Mouse (Mus musculus) heart, embryonic 11.5 days (tissue): ENCODE data around the gene Ppm1m. TPM values are rescaled to one million over a fixed set of nuclear protein-coding genes. Genes with fewer than 3 reads are reported as not detected.
A peak's percentile ranks its signal among the peaks of the same experiment; 100 is the strongest.

ENCODE experiments used
- ATAC-seq: fragments of 200-750 bp; cut with Nextera tagmentation; replicated peaks from 2 replicates; pipeline ENCODE4 v1.8.0; 2017; ENCODE audit warnings: moderate library complexity; ENCODE audit not compliant: insufficient number of reproducible peaks, low FRiP score, low TSS enrichment
- H3K27ac ChIP-seq: fragments of 300-500 bp; sonication (generic); 2 replicates; pipeline ENCODE4 v1.5.1; 2014; ENCODE audit warnings: mild to moderate bottlenecking, low read depth, low read length
- H3K27me3 ChIP-seq: fragments of 300-500 bp; sonication (generic); 2 replicates; pipeline ENCODE4 v1.6.1; 2014; ENCODE audit warnings: mild to moderate bottlenecking, low read length, mixed read lengths; ENCODE audit not compliant: control insufficient read depth, insufficient read depth
- H3K36me3 ChIP-seq: fragments of 300-500 bp; sonication (generic); 2 replicates; pipeline ENCODE4 v1.6.1; 2014; ENCODE audit warnings: mild to moderate bottlenecking, low read length, moderate library complexity, mixed read lengths; ENCODE audit not compliant: control insufficient read depth, insufficient read depth
- H3K4me1 ChIP-seq: fragments of 300-500 bp; sonication (generic); 2 replicates; pipeline ENCODE4 v1.6.1; 2014; ENCODE audit warnings: low read length; ENCODE audit not compliant: control insufficient read depth, insufficient read depth
- H3K4me2 ChIP-seq: fragments of 300-500 bp; sonication (generic); 2 replicates; pipeline ENCODE4 v1.6.1; 2014; ENCODE audit warnings: mild to moderate bottlenecking, moderate library complexity
- H3K4me3 ChIP-seq: fragments of 300-500 bp; sonication (generic); 2 replicates; pipeline ENCODE4 v1.5.1; 2014; ENCODE audit warnings: low read depth, low read length
- H3K9ac ChIP-seq: fragments of 300-500 bp; sonication (generic); 2 replicates; pipeline ENCODE4 v1.6.1; 2014; ENCODE audit warnings: mild to moderate bottlenecking, low read depth, low read length, moderate library complexity
- H3K9me3 ChIP-seq: fragments of 300-500 bp; sonication (generic); replicated peaks from 2 replicates; pipeline ENCODE4 v1.6.1; 2016; ENCODE audit warnings: low read length; ENCODE audit not compliant: control insufficient read depth
- WGBS: fragments of 180-500 bp; shearing (Covaris S2); extraction: QIAGEN DNeasy Blood & Tissue Kit; methylation state at CpG from one replicate; pipeline ENCODE4 v1.1.7; 2014; ENCODE audit not compliant: insufficient replicate concordance; 5-methylcytosine and 5-hydroxymethylcytosine counted together
- microRNA counts: library from miRNA; unstranded; fragments of <30 nt; microRNA quantifications from one replicate; lab custom pipeline; 2015
- microRNA-seq: library from miRNA; unstranded; fragments of <30 nt; microRNA quantifications from one replicate; pipeline ENCODE4, GENCODE M21; 2016; ENCODE audit warnings: borderline number of aligned reads
- polyA plus RNA-seq: library from polyadenylated mRNA; unstranded; fragments of >200 nt; fragmentation: Nextera tagmentation; extraction: Ambion mirVana; gene quantifications from 2 replicates; pipeline ENCODE4 v1.2.1, GENCODE M21; 2014

Gene Ppm1m
- polyA plus RNA-seq, 1 experiment from 2014 or later = 20.6 TPM

GRCm38 (mm10) chr9:106154106-106154505 is 45.4 kb downstream of the Ppm1m start:
- H3K9ac ChIP-seq = no peak overlapping the region
- H3K36me3 ChIP-seq = no peaks in the 10 kb centered on the region
- ATAC-seq = no peak

GRCm38 (mm10) chr9:106149399-106149754 is 50.2 kb downstream of the Ppm1m start:
- H3K27me3 ChIP-seq = peaks cover 54% of the 10 kb centered on the region
- no peak overlapping the region for H3K27ac ChIP-seq
- no peaks in the 10 kb centered on the region for H3K36me3 ChIP-seq
- no peak for ATAC-seq
- no peaks in the 10 kb centered on the region for H3K9me3 ChIP-seq
- peaks cover 6% of the 10 kb centered on the region for H3K4me1 ChIP-seq
- 14% methylated on average over 10 of the region's 10 CpGs for WGBS
- no peak overlapping the region for H3K4me3 ChIP-seq
- H3K9ac ChIP-seq = no peak overlapping the region
- no peak overlapping the region for H3K4me2 ChIP-seq

More at GRCm38 (mm10) chr9:106154106-106154505, 45.4 kb downstream of the Ppm1m start:
- Histone ChIP-seq H3K4me1 (no peaks in the 10 kb centered on the region), H3K27ac (no peak overlapping the region), H3K9me3 (no peaks in the 10 kb centered on the region), H3K27me3 (peaks cover 25% of the 10 kb centered on the region), H3K4me2 (no peak overlapping the region), H3K4me3 (no peak overlapping the region)
- WGBS = 82% methylated on average over 9 of the region's 9 CpGs

- peak overlapping the region; percentile 23; the same call in 1 of the 2 replicates for H3K9ac ChIP-seq
- no peaks in the 10 kb centered on the region for H3K36me3 ChIP-seq
- H3K4me1 ChIP-seq = peaks cover 6% of the 10 kb centered on the region
- H3K27ac ChIP-seq = no peak overlapping the region
- H3K9me3 ChIP-seq = no peaks in the 10 kb centered on the region
- H3K4me2 ChIP-seq = peak overlapping the region; percentile 54
- peak overlapping the region; percentile 34 for H3K4me3 ChIP-seq
- 0 out of 2 replicates have a peak, but pooled peaks have one; percentile 24 for ATAC-seq
- H3K27me3 ChIP-seq = peaks cover 54% of the 10 kb centered on the region
- 2% methylated on average over 36 of the region's 36 CpGs for WGBS
These were observed 50.8 kb downstream of the Ppm1m start for GRCm38 (mm10) chr9:106148541-106149398.

GRCm38 (mm10) chr9:106147851-106148431 is 51.6 kb downstream of the Ppm1m start:
- Histone ChIP-seq H3K4me1 (peaks cover 6% of the 10 kb centered on the region), H3K36me3 (no peaks in the 10 kb centered on the region), H3K4me3 (peak overlapping the region; percentile 34), H3K27ac (no peak overlapping the region), H3K9me3 (no peaks in the 10 kb centered on the region), H3K9ac (no peak overlapping the region), H3K27me3 (peaks cover 54% of the 10 kb centered on the region), H3K4me2 (peak overlapping the region; percentile 54)
- ATAC-seq = no peak; the same call in 1 of the 2 replicates
- 10% methylated on average over 10 of the region's 10 CpGs for WGBS

GRCm38 (mm10) chr9:106147281-106147680 is 52.3 kb downstream of the Ppm1m start:
- Histone ChIP-seq H3K27ac (no peak overlapping the region), H3K27me3 (peaks cover 51% of the 10 kb centered on the region), H3K36me3 (no peaks in the 10 kb centered on the region), H3K4me2 (no peak overlapping the region), H3K9ac (no peak overlapping the region), H3K4me1 (peaks cover 6% of the 10 kb centered on the region), H3K9me3 (no peaks in the 10 kb centered on the region), H3K4me3 (no peak overlapping the region)
- no peak for ATAC-seq
- 25% methylated on average over 5 of the region's 5 CpGs for WGBS

- ATAC-seq = no peak
- no peak overlapping the region for H3K27ac ChIP-seq
- WGBS = 77% methylated on average over 2 of the region's 2 CpGs
- no peaks in the 10 kb centered on the region for H3K36me3 ChIP-seq
- H3K27me3 ChIP-seq = peaks cover 42% of the 10 kb centered on the region
- no peak overlapping the region for H3K4me2 ChIP-seq
- H3K9ac ChIP-seq = no peak overlapping the region
- H3K4me1 ChIP-seq = peaks cover 6% of the 10 kb centered on the region
- H3K9me3 ChIP-seq = no peaks in the 10 kb centered on the region
- H3K4me3 ChIP-seq = no peak overlapping the region
These were observed 54.0 kb downstream of the Ppm1m start for GRCm38 (mm10) chr9:106145582-106145981.

MicroRNA genes within 50 kb of the gene (microRNA counts, 519-probe panel; counts per million panel counts)
- microRNA mmu-let-7g (lab: Ali Mortazavi, UCI) = 6,809 counts per million, percentile 89 among the panel's probes with 10 or more counts

Small RNA genes within 50 kb of the gene (microRNA-seq; reads per million reads assigned to microRNA genes)
- gene Mir135a-1 = 1.0 reads per million, percentile 13 among the genes with 10 or more reads in this experiment
- gene Mirlet7g = 22,724 reads per million, percentile 98 among the genes with 10 or more reads in this experiment

Other genes with a start within 250 kb of the Ppm1m start
- not detected in 2 replicates for gene Col6a5, start 239.1 kb downstream of the Ppm1m start, polyA plus RNA-seq
- 0.06 TPM in 1 of 2 replicates, not detected in the other for gene Col6a4, start 103.0 kb downstream of the Ppm1m start, polyA plus RNA-seq
- 0.57 and 1.1 TPM in 2 replicates for gene Glyctk, start 41.6 kb downstream of the Ppm1m start, polyA plus RNA-seq
- gene Wdr82, start 28.8 kb downstream of the Ppm1m start, polyA plus RNA-seq = 22.7 and 24.4 TPM in 2 replicates
- gene Twf2, start 3.4 kb upstream of the Ppm1m start, polyA plus RNA-seq = 55.6 and 62.2 TPM in 2 replicates
- not detected in 2 replicates for gene Tlr9, start 22.9 kb upstream of the Ppm1m start, polyA plus RNA-seq
- 121 and 128 TPM in 2 replicates for gene Alas1, start 48.9 kb upstream of the Ppm1m start, polyA plus RNA-seq
- gene Poc1a, start 81.3 kb upstream of the Ppm1m start, polyA plus RNA-seq = 28.4 and 31.1 TPM in 2 replicates
- gene Dusp7, start 168.9 kb upstream of the Ppm1m start, polyA plus RNA-seq = 19.8 and 22.0 TPM in 2 replicates
- 695 and 851 TPM in 2 replicates for gene Rpl29, start 229.7 kb upstream of the Ppm1m start, polyA plus RNA-seq
- 23.2 and 27.7 TPM in 2 replicates for gene Acy1, start 238.6 kb upstream of the Ppm1m start, polyA plus RNA-seq
- gene Abhd14b, start 247.7 kb upstream of the Ppm1m start, polyA plus RNA-seq = 4.7 and 5.0 TPM in 2 replicates
- gene Abhd14a, start 247.9 kb upstream of the Ppm1m start, polyA plus RNA-seq = 41.2 and 41.9 TPM in 2 replicates